In the genomic region with DNA sequence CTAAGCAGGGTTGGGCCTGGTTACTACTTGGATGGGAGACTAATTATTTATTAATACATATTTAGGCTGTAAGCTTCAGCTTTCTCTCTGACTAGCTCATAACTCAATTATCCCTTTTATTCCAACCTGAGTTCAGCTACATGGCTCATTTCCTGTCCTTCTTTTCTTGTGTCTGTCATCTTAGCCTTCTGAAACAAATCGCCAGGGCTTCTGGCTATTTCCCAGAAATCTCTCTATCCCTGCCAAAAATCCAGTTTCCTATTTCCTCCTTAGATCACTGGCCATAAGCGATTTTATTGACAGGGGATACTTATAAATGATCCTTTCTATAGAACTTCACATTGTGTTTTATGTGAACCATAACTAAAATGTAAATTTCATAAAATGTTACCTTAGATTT, we compare ENCODE assay signal across 16 mouse cellular contexts.
A peak's percentile ranks its signal among the peaks of the same experiment; 100 is the strongest.
DNase-seq lines count a peak whose midpoint lies in the region; TF ChIP-seq lines count a peak whose summit lies in the region.
"Had no signal": no experiment of that assay in that cellular context is flagged by ENCODE, and none has a peak within 500 bp of the region (broad histone marks: within the 10 kb centered on the region; RNA-seq: fewer than 3 reads in every experiment).

No protein-coding gene starts in this region.

- TF ChIP-seq CTCF in kidney, adult 2 months (conservative IDR thresholded peaks at IDR 0.05; ENCODE audit: insufficient read depth, insufficient read length, low read depth, low read length): no peak

- H3K4me3 ChIP-seq in kidney, adult 2 months (ENCODE audit: insufficient read depth, low read depth, low read length): no peak overlapping the region
- H3K4me3 ChIP-seq: embryonic facial prominence, embryonic 10.5 days; embryonic facial prominence, embryonic 12.5 days; forebrain, embryonic 13.5 days; forebrain, embryonic 15.5 days; gastrocnemius, adult 2 months had no signal

- H3K4me1 ChIP-seq in kidney, adult 2 months (ENCODE audit: control insufficient read depth, insufficient read depth, low read length): no peaks in the 10 kb centered on the region
- H3K4me1 ChIP-seq: embryonic facial prominence, embryonic 10.5 days; embryonic facial prominence, embryonic 12.5 days had no signal

- WGBS in kidney, adult 2 months: 79% methylated on average over 2 of the region's 2 CpGs

- H3K27me3 ChIP-seq in kidney, adult 2 months (replicated peaks; ENCODE audit: control insufficient read depth, insufficient read depth, low read length): no peaks in the 10 kb centered on the region
- H3K27me3 ChIP-seq: embryonic facial prominence, embryonic 12.5 days; forebrain, embryonic 13.5 days; forebrain, embryonic 15.5 days had no signal

- no peak for TF ChIP-seq POLR2A in kidney, adult 2 months (IDR thresholded peaks at IDR 0.05; ENCODE audit: low read depth, low read length)

- H3K27ac ChIP-seq in kidney, adult 2 months (ENCODE audit: insufficient read depth, low read depth, low read length): no peak overlapping the region
- H3K27ac ChIP-seq: embryonic facial prominence, embryonic 10.5 days; embryonic facial prominence, embryonic 12.5 days; forebrain, embryonic 13.5 days; forebrain, embryonic 15.5 days; gastrocnemius, adult 2 months had no signal

- DNase-seq in cerebellum, adult 11-12 months: peak; percentile 29
- no peak for DNase-seq in cerebellum, postnatal 4 days (ENCODE audit: low spot score in 2 of 2)
- peak; percentile 56 for DNase-seq in brain, adult 2 months (ENCODE audit: low read depth, low spot score)
- DNase-seq in cerebellum, adult 9-11 months: peak; percentile 34
- DNase-seq in cerebellum, postnatal 14 days: peak; percentile 37 to 72
- DNase-seq in gastrocnemius, adult 8-10 months (ENCODE audit: low spot score in 2 of 2): no peak
- DNase-seq in kidney, adult 2 months: no peak
- no peak for DNase-seq in urinary bladder, adult 2 months (ENCODE audit: low spot score)
- DNase-seq: adrenal gland, adult 2 months; adrenal gland, postnatal 10 days; adrenal gland, postnatal 25 days; gastrocnemius, adult 2 months had no signal

- H3K36me3 ChIP-seq in kidney, adult 2 months (ENCODE audit: control insufficient read depth, insufficient read depth, low read length): no peaks in the 10 kb centered on the region
- H3K36me3 ChIP-seq: embryonic facial prominence, embryonic 10.5 days; embryonic facial prominence, embryonic 12.5 days; forebrain, embryonic 15.5 days had no signal

Comparison
In these comparisons a context has a peak if more than half of its experiments do, and no peak if none do; other contexts are left out.
1. DNase-seq: peak in cerebellum, adult 11-12 months (single experiment), brain, adult 2 months (single experiment), cerebellum, adult 9-11 months (single experiment) and cerebellum, postnatal 14 days (2 of 2); none in cerebellum, postnatal 4 days (0 of 2), gastrocnemius, adult 8-10 months (0 of 2), kidney, adult 2 months (single experiment) and urinary bladder, adult 2 months (single experiment).